Mouse (Mus musculus) cerebellum, adult 11-12 months (tissue): ENCODE measurements around the gene Ncf1.

Experiments
- DNase-seq: peaks from one replicate; pipeline ENCODE4 v3.0.0; 2022

The Ncf1 gene

DNA sequence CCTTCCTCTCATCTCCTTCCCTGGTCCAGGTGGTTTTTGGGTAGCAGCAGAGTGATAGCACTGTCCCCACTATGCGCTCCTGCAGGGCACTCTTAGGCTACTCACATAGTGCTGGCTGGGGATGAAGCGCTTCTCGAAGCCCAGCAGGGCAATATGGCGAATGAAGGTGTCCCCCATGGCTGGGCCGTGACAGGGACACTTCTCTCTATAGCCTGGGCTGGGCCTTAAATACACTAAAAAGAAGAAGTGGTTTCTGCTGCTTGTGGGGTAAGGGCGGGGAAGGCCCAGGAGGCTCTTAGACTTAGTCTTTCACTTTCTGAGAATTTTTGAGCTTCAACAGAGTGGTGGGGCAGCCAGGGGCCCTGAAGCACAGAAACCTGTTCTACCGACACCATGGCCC is at the start of gene Ncf1:
Gene Ncf1 (minus strand): TSS at position 235 of the 400 bp plus-strand sequence.
- DNase-seq, result no peak

GRCm38 (mm10) chr5:134277109-134277508 is 47.7 kb upstream of the Ncf1 start:
- no peak for DNase-seq

GRCm38 (mm10) chr5:134275556-134275955 is 46.1 kb upstream of the Ncf1 start:
- no peak for DNase-seq

DNA sequence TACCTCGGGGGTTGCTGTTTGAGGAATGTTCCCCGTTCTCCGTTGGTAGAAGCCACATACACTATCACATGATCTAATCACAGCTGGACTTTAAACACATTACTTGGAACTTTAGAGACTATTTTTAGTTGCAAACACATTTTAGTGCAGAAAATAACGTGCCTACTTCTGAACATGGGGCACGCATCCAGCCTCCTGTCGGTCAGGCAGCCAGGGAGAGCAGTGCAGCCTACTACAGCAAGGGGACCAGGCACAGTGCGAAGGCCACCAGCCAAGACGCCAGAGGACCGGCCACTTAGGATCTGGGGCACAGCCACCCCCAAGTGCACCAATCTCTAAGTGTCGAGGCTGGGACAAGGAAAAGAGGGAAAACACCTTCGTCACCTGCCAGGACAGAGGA is 45.6 kb upstream of the Ncf1 start:
- DNase-seq, result no peak

DNA sequence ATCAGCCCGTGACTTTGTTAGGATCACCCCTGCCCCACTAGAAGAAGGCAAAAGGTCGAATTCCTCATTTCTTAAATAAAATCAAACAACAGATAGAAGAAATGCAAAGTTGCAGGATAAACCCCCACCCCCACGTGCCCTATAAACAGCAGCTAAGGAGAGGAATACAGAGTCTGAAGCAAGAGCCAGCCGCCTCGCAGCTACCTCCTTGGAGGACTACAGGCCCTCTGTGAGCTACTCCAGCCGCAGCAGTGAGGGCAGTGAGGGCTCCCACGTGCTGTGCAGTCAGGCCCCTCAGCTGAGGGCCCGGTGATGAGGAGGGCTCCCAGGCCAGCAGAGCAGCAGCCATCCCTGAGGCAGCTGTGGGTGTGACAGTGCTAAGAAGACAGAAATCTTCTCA is 44.3 kb upstream of the Ncf1 start:
- no peak for DNase-seq

DNA sequence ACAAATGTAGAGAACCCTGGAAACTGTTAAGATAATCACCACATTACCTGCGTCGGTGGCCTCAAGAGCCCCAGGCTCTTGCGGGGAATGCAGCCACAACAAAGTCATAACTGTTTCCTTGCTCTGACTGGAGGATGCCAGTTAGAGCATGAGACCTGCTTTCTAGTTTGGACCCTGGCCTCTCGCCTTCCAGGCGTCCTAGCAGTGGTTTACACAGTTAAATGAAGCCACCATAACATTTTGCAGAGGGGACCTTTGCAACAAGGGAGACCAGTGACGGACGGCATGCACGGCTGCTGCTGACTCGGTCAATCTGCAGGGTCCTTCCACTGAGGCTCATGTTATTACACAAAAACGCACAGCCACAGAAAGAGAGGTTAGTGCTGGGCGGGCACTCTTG is 43.3 kb upstream of the Ncf1 start:
- no peak for DNase-seq

- no peak for DNase-seq
These were observed 42.0 kb upstream of the Ncf1 start for GRCm38 (mm10) chr5:134271421-134271820.

DNA sequence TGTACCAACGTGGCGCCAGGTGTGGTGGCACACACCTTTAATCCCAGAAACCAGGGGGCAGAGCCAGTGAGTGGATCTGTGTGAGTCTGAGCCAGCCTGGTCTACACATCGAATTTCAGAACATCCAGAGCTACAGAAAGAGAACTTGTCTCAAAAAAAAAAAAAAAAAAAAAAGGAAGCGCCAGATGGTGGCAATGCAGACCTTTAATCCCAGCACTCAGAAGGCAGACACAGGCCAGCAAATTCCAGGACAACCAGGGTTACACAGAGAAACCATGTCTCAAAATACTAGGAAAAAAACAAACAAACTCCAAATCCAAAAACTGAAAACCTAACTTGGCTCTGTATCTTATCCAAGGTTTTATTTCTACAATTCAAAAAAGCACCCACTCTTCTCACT is 41.1 kb upstream of the Ncf1 start:
- no peak for DNase-seq

- DNase-seq, result no peak
These were observed 40.3 kb upstream of the Ncf1 start for GRCm38 (mm10) chr5:134269751-134270150.

DNA sequence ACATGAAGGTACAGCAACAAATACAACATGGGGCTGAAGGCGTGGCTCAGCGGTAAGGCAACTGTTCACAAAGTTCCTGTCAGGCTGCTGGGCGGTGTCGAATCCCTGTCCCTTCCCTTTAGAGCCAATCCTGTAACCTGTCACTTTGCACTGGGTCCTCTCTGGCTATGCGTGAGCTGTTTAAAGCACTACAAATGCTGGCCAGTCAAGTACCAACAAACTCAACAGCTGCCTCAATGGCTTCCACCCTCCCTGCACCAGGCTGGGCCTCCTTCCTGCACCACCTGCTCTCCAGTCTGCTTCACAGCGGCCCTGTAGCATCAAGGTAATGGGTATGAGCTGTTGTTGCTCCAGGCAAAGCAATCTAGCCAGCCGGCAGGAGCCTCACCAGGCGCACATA is 39.3 kb upstream of the Ncf1 start:
- no peak for DNase-seq

GRCm38 (mm10) chr5:134266404-134266803 is 37.0 kb upstream of the Ncf1 start:
- DNase-seq, result no peak

GRCm38 (mm10) chr5:134265890-134266289 is 36.5 kb upstream of the Ncf1 start:
- no peak for DNase-seq

- DNase-seq, result peak; percentile 40
These were observed 30.7 kb upstream of the Ncf1 start for GRCm38 (mm10) chr5:134260001-134260636.

- no peak for DNase-seq
These were observed 29.5 kb upstream of the Ncf1 start for GRCm38 (mm10) chr5:134258934-134259333.

DNA sequence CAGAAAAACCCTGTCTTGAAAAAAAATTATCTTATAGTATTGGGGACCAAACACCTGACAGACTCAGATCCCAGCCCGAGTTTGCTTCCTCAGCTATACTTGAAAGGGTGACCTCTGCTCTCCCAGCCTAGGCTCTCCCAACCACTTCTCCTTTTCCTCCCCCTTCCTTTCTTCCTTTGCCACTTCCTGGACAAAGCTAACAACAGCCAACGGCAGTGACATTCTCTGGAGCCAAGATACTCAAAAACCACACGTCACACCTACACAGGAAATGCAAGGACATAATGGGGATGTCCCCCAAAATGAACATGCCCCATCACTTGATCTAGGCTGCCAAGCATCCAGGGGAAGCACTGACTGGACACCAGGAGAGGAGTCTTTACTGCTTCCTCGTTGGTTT is 29.0 kb upstream of the Ncf1 start:
- no peak for DNase-seq

- no peak for DNase-seq
These were observed 28.1 kb upstream of the Ncf1 start for GRCm38 (mm10) chr5:134257349-134258031.

GRCm38 (mm10) chr5:134255294-134255693 is 25.9 kb upstream of the Ncf1 start:
- no peak for DNase-seq

DNA sequence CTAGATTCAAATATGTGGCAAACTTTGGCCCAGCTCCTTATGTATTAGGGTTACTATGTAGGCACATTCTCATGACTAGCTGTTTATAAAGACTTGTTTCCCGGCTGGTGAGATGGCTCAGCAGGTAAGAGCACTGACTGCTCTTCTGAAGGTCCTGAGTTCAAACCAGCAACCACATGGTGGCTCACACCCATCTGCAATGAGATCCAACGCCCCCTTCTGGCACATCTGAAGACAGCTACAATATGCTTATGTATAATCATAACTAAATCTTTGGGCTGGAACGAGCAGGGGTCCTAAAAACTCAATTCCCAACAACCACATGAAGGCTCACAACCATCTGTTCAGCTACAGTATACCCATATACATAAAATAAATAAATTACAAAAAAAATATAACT is 24.4 kb upstream of the Ncf1 start:
- DNase-seq, result no peak

GRCm38 (mm10) chr5:134251083-134251482 is 21.7 kb upstream of the Ncf1 start:
- no peak for DNase-seq

- no peak for DNase-seq
These were observed 21.2 kb upstream of the Ncf1 start for GRCm38 (mm10) chr5:134250601-134251000.

GRCm38 (mm10) chr5:134249245-134249649 is 19.8 kb upstream of the Ncf1 start:
- DNase-seq, result no peak

- no peak for DNase-seq
These were observed 19.3 kb upstream of the Ncf1 start for GRCm38 (mm10) chr5:134248608-134249244.

GRCm38 (mm10) chr5:134246146-134246545 is 16.7 kb upstream of the Ncf1 start:
- DNase-seq, result no peak

DNA sequence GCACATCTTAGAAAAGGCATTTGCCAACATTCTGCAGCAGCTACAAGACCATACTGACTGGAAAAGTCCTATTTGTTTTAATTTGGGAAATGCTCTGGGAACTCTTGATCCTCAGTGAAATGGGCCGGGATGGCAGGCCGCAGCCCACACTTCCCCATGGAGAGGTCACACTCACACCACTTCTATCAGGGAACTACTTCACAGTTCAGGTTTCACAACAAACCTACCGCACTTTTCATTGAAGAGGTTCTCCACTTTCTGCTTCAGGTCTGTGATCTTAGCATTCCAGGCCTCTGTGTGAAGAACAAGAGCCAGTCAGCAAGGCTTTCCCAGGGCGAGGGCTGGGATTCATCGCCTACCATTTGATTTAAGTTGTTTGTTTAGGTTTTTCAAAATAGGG is 15.5 kb upstream of the Ncf1 start:
- DNase-seq, result no peak
